Mouse (Mus musculus): ENCODE results near the gene Slc45a1.
"Not testable (repeated sequence)": the region's sequence is repeated elsewhere in the genome, so short reads cannot be mapped to it uniquely, and the experiment has no call there.

Slc45a1 gene

GRCm38 (mm10) chr4:150606449-150607161 lies 45.4 kb downstream of the Slc45a1 start:
- Histone ChIP-seq H3K4me1 (replicated peaks; ENCODE audit: low read depth, low read length) (peaks cover 9% of the 10 kb centered on the region), H3K4me3 (replicated peaks; ENCODE audit: low read length) (no peak overlapping the region), H3K9me3 (ENCODE audit: low read length) (no peaks in the 10 kb centered on the region), H3K27me3 (ENCODE audit: insufficient read depth, low read length) (no peaks in the 10 kb centered on the region), H3K36me3 (ENCODE audit: insufficient read depth, low read length) (peaks cover 30% of the 10 kb centered on the region)
- TF ChIP-seq POU5F1 (IDR thresholded peaks at IDR 0.05; ENCODE audit: borderline replicate concordance, low read length) (no peak), CTCF (conservative IDR thresholded peaks at IDR 0.05; ENCODE audit: low read length) (no peak), NANOG (IDR thresholded peaks at IDR 0.05; ENCODE audit: borderline replicate concordance, low read length) (no peak)

DNA sequence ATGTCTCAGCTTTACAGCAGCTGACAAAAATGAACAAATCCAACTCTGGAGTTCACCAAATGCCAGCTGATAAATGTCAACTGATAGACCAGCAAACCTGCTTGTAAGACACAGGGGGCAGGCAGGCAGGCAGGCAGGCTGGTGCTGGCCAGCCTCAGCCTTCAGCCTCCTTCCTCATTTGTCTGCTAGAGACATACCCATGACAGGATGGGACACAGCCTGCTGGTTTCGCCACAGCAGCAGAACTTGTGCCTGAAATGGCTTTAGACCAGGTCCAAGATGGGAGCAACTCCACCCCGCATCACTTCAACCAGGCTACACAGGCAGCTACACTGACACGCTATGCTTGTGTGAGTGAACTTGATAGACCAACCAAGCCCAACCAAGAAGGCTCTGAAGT lies 46.2 kb downstream of the Slc45a1 start:
- H3K4me1 ChIP-seq (replicated peaks; ENCODE audit: low read depth, low read length): peaks cover 7% of the 10 kb centered on the region; the same call in 1 of the 2 replicates
- H3K9me3 ChIP-seq (ENCODE audit: low read length): no peaks in the 10 kb centered on the region
- H3K4me3 ChIP-seq (replicated peaks; ENCODE audit: low read length): no peak overlapping the region
- H3K27me3 ChIP-seq (ENCODE audit: insufficient read depth, low read length): no peaks in the 10 kb centered on the region
- no peak for TF ChIP-seq CTCF (conservative IDR thresholded peaks at IDR 0.05; ENCODE audit: low read length)
- H3K36me3 ChIP-seq (ENCODE audit: insufficient read depth, low read length): peaks cover 25% of the 10 kb centered on the region

DNA sequence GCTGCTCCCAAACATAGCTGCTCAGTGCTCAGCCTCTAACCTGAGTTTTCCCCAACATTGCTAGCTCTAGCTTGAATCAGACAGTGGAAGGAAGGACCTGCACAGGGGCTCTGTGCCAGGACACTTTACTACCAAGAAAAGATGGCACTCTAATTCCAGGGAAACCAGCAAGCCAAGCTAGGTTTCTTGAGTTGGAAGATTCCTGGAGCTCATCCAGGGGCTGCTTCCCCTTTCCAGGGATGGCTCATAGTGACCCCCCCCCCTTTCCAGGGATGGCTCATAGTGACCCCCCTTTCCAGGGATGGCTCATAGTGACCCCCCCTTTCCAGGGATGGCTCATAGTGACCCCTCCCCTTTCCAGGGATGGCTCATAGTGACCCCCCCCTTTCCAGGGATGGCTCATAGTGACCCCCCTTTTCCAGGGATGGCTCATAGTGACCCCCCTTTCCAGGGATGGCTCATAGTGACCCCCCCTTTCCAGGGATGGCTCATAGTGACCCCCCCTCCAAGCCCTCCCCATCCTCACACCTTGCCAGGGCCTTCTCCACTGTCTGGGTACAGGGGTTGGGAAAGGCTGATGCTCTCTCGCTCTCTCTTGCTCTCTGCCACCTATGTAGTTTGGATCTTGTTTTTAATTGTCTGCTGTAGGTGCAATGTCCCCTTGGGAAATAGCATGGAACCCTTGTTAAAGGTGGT lies 48.5 kb downstream of the Slc45a1 start:
- H3K9me3 ChIP-seq (ENCODE audit: low read length): no peaks in the 10 kb centered on the region
- H3K4me1 ChIP-seq (replicated peaks; ENCODE audit: low read depth, low read length): peaks cover 23% of the 10 kb centered on the region
- H3K27me3 ChIP-seq (ENCODE audit: insufficient read depth, low read length): no peaks in the 10 kb centered on the region
- H3K4me3 ChIP-seq (replicated peaks; ENCODE audit: low read length): no peak overlapping the region
- H3K36me3 ChIP-seq (ENCODE audit: insufficient read depth, low read length): 0 out of 2 replicates have a peak, but pooled peaks cover 7% of the 10 kb centered on the region
- TF ChIP-seq CTCF (conservative IDR thresholded peaks at IDR 0.05; ENCODE audit: low read length): no peak
- TF ChIP-seq POU5F1 (IDR thresholded peaks at IDR 0.05; ENCODE audit: borderline replicate concordance, low read length): no peak
- TF ChIP-seq NANOG (IDR thresholded peaks at IDR 0.05; ENCODE audit: borderline replicate concordance, low read length): no peak

DNA sequence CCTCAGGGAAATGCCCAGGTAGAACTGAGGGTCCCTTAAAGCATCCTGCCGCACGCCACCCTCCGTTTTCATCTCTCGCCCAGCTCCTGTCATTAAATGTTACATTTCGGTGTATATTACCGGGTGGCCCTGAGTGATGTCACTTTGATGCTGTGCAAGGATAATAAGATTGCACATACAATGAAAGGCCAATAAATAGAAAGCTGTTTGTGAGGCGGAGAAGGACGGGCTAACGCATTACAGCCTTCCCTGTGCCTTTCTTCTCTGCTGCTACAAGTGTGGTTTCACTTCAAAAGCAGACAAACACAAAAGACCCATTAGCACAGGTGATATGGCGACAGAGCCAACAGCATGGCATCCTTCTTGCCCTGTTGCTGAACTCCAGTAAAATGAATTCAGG lies 50.5 kb downstream of the Slc45a1 start:
- TF ChIP-seq NANOG (IDR thresholded peaks at IDR 0.05; ENCODE audit: borderline replicate concordance, low read length): no peak
- TF ChIP-seq POU5F1 (IDR thresholded peaks at IDR 0.05; ENCODE audit: borderline replicate concordance, low read length): no peak
- no peak for TF ChIP-seq CTCF (conservative IDR thresholded peaks at IDR 0.05; ENCODE audit: low read length)
- Histone ChIP-seq H3K36me3 (ENCODE audit: insufficient read depth, low read length) (0 out of 2 replicates have a peak, but pooled peaks cover 1% of the 10 kb centered on the region), H3K27me3 (ENCODE audit: insufficient read depth, low read length) (no peaks in the 10 kb centered on the region), H3K9me3 (ENCODE audit: low read length) (no peaks in the 10 kb centered on the region), H3K4me1 (replicated peaks; ENCODE audit: low read depth, low read length) (peaks cover 20% of the 10 kb centered on the region), H3K4me3 (replicated peaks; ENCODE audit: low read length) (no peak overlapping the region)

- H3K4me1 ChIP-seq (replicated peaks; ENCODE audit: low read depth, low read length): peaks cover 28% of the 10 kb centered on the region
- not testable (repeated sequence) for H3K9me3 ChIP-seq (ENCODE audit: low read length); H3K36me3 ChIP-seq (ENCODE audit: insufficient read depth, low read length); H3K4me3 ChIP-seq (replicated peaks; ENCODE audit: low read length); H3K27me3 ChIP-seq (ENCODE audit: insufficient read depth, low read length)
Observed at GRCm38 (mm10) chr4:150600503-150600902, 51.5 kb downstream of the Slc45a1 start.

DNA sequence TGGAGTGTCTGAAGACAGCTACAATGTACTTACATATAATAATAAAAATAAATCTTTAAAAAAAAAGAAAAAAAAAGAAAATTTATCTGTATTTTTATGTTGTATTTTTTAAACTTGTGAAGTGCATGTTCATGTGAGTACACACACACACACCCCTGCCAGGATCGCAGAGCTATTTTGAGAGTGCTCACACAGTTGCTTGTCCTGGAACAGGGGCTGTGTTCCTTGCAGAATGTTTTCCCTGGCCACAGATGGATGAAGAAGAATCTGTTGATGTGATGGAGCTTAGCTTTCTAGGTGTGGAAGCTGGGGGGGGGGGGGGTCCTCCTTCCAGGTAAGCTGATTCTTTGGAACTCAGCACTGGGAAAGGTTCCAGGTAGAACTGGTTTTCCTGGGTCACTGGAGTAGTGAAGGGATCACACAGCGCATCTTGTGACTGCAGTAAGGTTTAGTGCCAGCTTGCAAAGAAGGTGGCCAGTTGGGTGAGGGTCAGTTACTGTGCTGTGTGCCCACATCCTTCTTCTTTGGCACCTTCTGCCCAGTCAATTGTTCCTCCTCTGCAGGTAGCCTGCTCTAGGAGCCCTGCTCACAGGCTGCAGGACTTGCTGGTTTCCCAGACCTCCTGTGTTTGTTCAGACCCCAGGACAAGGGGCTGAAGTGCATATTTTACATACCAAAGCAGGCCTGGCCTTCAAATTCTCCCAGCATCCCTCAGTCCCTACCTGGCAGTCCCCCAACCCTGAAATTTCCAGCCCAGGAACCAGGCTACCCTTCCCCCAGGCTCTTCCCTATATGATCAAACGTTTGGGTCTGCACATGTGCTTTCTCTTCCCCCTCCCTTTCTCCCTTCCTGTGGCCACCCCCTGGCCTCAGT lies 52.6 kb downstream of the Slc45a1 start:
- Histone ChIP-seq H3K9me3 (ENCODE audit: low read length) (no peaks in the 10 kb centered on the region), H3K4me3 (replicated peaks; ENCODE audit: low read length) (no peak overlapping the region), H3K27me3 (ENCODE audit: insufficient read depth, low read length) (no peaks in the 10 kb centered on the region), H3K4me1 (replicated peaks; ENCODE audit: low read depth, low read length) (peaks cover 38% of the 10 kb centered on the region), H3K36me3 (ENCODE audit: insufficient read depth, low read length) (peaks cover 12% of the 10 kb centered on the region)
- TF ChIP-seq POU5F1 (IDR thresholded peaks at IDR 0.05; ENCODE audit: borderline replicate concordance, low read length): no peak
- TF ChIP-seq CTCF (conservative IDR thresholded peaks at IDR 0.05; ENCODE audit: low read length): no peak
- TF ChIP-seq NANOG (IDR thresholded peaks at IDR 0.05; ENCODE audit: borderline replicate concordance, low read length): no peak

DNA sequence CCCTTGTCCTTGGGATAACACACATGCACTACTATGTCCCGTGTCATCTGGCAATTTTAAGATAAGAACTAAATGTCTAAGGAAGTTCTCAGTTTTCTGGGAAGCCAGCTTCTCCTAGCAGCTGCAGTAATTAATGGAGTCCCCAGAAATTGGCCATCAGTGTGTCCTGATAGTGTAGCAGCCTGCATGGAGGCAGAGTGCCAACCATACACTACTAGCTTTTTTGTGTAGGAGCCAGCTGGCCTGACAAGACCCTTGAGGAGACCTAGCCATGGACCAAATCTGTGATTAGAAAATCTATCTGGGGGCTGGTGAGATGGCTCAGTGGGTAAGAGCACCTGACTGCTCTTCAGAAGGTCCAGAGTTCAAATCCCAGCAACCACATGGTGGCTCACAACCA lies 53.3 kb downstream of the Slc45a1 start:
- no peaks in the 10 kb centered on the region for H3K27me3 ChIP-seq (ENCODE audit: insufficient read depth, low read length)
- H3K4me3 ChIP-seq (replicated peaks; ENCODE audit: low read length): no peak overlapping the region
- TF ChIP-seq POU5F1 (IDR thresholded peaks at IDR 0.05; ENCODE audit: borderline replicate concordance, low read length): no peak
- no peak for TF ChIP-seq CTCF (conservative IDR thresholded peaks at IDR 0.05; ENCODE audit: low read length)
- H3K4me1 ChIP-seq (replicated peaks; ENCODE audit: low read depth, low read length): peaks cover 41% of the 10 kb centered on the region
- no peaks in the 10 kb centered on the region for H3K9me3 ChIP-seq (ENCODE audit: low read length)
- H3K36me3 ChIP-seq (ENCODE audit: insufficient read depth, low read length): peaks cover 12% of the 10 kb centered on the region

- no peaks in the 10 kb centered on the region for H3K27me3 ChIP-seq (ENCODE audit: insufficient read depth, low read length)
- peaks cover 12% of the 10 kb centered on the region for H3K36me3 ChIP-seq (ENCODE audit: insufficient read depth, low read length)
- TF ChIP-seq POU5F1 (IDR thresholded peaks at IDR 0.05; ENCODE audit: borderline replicate concordance, low read length) (no peak), NANOG (IDR thresholded peaks at IDR 0.05; ENCODE audit: borderline replicate concordance, low read length) (no peak)
- H3K4me3 ChIP-seq (replicated peaks; ENCODE audit: low read length): no peak overlapping the region
- peaks cover 66% of the 10 kb centered on the region for H3K4me1 ChIP-seq (replicated peaks; ENCODE audit: low read depth, low read length)
- H3K9me3 ChIP-seq (ENCODE audit: low read length): no peaks in the 10 kb centered on the region
Observed at GRCm38 (mm10) chr4:150595991-150596390, 56.0 kb downstream of the Slc45a1 start.
